Mouse (Mus musculus) lung, embryonic 15.5 days (tissue): ENCODE measurements around the gene Fbln2. TPM values are rescaled to one million over a fixed set of nuclear protein-coding genes. Genes with fewer than 3 reads are reported as not detected.
"Not testable (repeated sequence)": the region's sequence is repeated elsewhere in the genome, so short reads cannot be mapped to it uniquely, and the experiment has no call there.

Experiments
- ATAC-seq: fragments of 200-750 bp; cut with Nextera tagmentation; 2 replicates; pipeline ENCODE4 v1.8.0; 2017; ENCODE audit warnings: moderate number of reproducible peaks, borderline replicate concordance; ENCODE audit not compliant: low FRiP score, low TSS enrichment; ENCODE audit errors: extremely low read depth
- H3K27ac ChIP-seq: fragments of 300-500 bp; sonication (generic); 2 replicates; pipeline ENCODE4 v1.5.1; 2015; ENCODE audit warnings: moderate library complexity, mild to moderate bottlenecking, inconsistent platforms
- H3K27me3 ChIP-seq: fragments of 300-500 bp; sonication (generic); 2 replicates; pipeline ENCODE4 v1.6.1; 2015; ENCODE audit warnings: inconsistent platforms
- H3K36me3 ChIP-seq: fragments of 300-500 bp; sonication (generic); 2 replicates; pipeline ENCODE4 v1.6.1; 2015; ENCODE audit warnings: inconsistent platforms
- H3K4me1 ChIP-seq: fragments of 300-500 bp; sonication (generic); 2 replicates; pipeline ENCODE4 v1.6.1; 2015; ENCODE audit warnings: inconsistent platforms
- H3K4me2 ChIP-seq: fragments of 300-500 bp; sonication (generic); 2 replicates; pipeline ENCODE4 v1.6.1; 2015; ENCODE audit warnings: inconsistent platforms, mild to moderate bottlenecking, moderate library complexity
- H3K4me3 ChIP-seq: fragments of 300-500 bp; sonication (generic); 2 replicates; pipeline ENCODE4 v1.5.1; 2015; ENCODE audit warnings: mild to moderate bottlenecking, inconsistent platforms
- H3K9ac ChIP-seq: fragments of 300-500 bp; sonication (generic); 2 replicates; pipeline ENCODE4 v1.6.1; 2015; ENCODE audit warnings: inconsistent platforms
- H3K9me3 ChIP-seq: fragments of 300-500 bp; sonication (generic); 2 replicates; pipeline ENCODE4 v1.6.1; 2016; ENCODE audit warnings: inconsistent platforms
- WGBS: fragments of 180-500 bp; shearing (Covaris S2); methylation state at CpG from one replicate; pipeline ENCODE4 v1.1.7; 2015; 5-methylcytosine and 5-hydroxymethylcytosine counted together
- polyA plus RNA-seq: library from polyadenylated mRNA; unstranded; fragments of >200 nt; fragmentation: Nextera tagmentation; extraction: Ambion mirVana; gene quantifications from 2 replicates; pipeline ENCODE4 v1.2.1, GENCODE M21; 2015

Gene Fbln2
- 53.0 and 65.0 TPM in 2 replicates for polyA plus RNA-seq

- H3K36me3 ChIP-seq, ATAC-seq, H3K27ac ChIP-seq, H3K9me3 ChIP-seq, H3K9ac ChIP-seq: not testable (repeated sequence)
- Histone ChIP-seq H3K4me3 (peak within 1 kb of the TSS; percentile 29), H3K4me2 (peak within 1 kb of the TSS; percentile 56), H3K4me1 (peaks cover 12% of the 10 kb centered on the region), H3K27me3 (peaks cover 27% of the 10 kb centered on the region)
Measured at GRCm38 (mm10) chr6:91212155-91212554, at the start of gene Fbln2. TSS of gene Fbln2 (plus strand) at chr6:91212455.

DNA sequence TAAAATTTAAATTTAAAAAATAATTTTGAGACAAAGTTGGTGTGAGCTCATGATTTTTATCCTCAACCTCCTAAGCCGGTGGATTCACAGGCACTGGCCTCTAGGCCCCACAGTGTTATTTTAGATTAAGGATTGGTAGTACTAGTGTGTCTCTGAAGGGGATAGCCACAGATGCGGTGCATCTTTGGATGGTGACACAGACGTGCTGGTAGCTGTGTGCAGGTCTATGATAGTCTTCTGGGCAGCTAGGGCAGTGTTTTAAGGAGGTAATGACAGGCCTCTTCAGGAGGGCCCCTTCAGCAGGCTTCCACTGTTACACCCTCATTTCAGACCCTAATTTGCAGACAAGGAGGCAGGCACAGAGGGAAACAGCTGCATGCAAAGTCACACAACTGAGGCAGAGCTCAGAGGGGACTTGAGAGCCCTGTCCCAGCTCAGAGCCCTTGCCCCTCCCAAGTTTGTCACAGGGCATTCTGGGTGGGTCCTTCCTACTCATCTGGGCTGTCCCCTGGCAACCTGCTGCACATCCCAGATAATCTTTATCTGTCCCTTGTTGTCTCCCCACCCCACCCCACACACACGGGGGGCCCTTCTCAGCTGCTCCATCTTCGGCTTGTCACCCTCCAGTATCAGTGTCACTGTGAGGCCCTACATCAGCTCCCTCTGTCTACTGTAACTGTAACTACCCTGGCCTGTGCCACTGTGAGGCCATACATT is 48.9 kb upstream of the Fbln2 start:
- Histone ChIP-seq H3K27me3 (no peaks in the 10 kb centered on the region), H3K4me1 (peaks cover 5% of the 10 kb centered on the region), H3K9ac (no peak overlapping the region), H3K36me3 (no peaks in the 10 kb centered on the region), H3K4me3 (no peak overlapping the region), H3K4me2 (no peak overlapping the region), H3K9me3 (no peaks in the 10 kb centered on the region), H3K27ac (no peak overlapping the region)
- WGBS: 59% methylated on average over 5 of the region's 5 CpGs
- peak; percentile 36; the same call in 1 of the 2 replicates for ATAC-seq

GRCm38 (mm10) chr6:91164584-91164983 is 47.7 kb upstream of the Fbln2 start:
- H3K4me2 ChIP-seq: no peak overlapping the region
- H3K27ac ChIP-seq: no peak overlapping the region
- no peaks in the 10 kb centered on the region; the same call in 1 of the 2 replicates for H3K4me1 ChIP-seq
- no peaks in the 10 kb centered on the region for H3K36me3 ChIP-seq
- WGBS: 74% methylated on average over 2 of the region's 2 CpGs
- no peaks in the 10 kb centered on the region for H3K9me3 ChIP-seq
- no peak overlapping the region for H3K4me3 ChIP-seq
- ATAC-seq: no peak
- no peak overlapping the region for H3K9ac ChIP-seq
- H3K27me3 ChIP-seq: no peaks in the 10 kb centered on the region

- H3K9ac ChIP-seq: no peak overlapping the region
- H3K36me3 ChIP-seq: no peaks in the 10 kb centered on the region
- no peak overlapping the region for H3K27ac ChIP-seq
- 29% methylated on average over 3 of the region's 3 CpGs for WGBS
- no peaks in the 10 kb centered on the region for H3K9me3 ChIP-seq
- no peak overlapping the region for H3K4me2 ChIP-seq
- no peaks in the 10 kb centered on the region for H3K27me3 ChIP-seq
- no peak overlapping the region for H3K4me3 ChIP-seq
- no peak for ATAC-seq
- H3K4me1 ChIP-seq: no peaks in the 10 kb centered on the region; the same call in 1 of the 2 replicates
Measured at GRCm38 (mm10) chr6:91165210-91165609, 47.0 kb upstream of the Fbln2 start.

DNA sequence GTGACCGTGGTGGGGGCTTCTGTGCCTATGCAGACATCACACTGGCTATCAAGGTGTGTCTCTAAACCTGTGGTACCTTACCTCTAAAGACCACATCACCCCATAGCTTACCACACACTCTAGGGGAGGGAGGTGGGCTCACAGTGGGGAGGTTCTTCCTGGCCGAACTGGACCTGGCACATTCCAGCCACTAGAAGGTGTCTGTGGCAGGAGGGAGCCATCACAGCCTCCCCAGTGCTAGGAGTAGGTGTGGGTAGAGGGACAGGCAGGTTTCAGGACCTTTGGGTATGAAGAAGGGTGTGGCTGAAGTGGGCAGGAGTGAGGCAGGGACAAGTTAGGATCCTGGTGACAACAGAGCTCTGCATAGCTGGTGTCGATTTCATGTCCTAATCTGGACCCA is 44.4 kb upstream of the Fbln2 start:
- Histone ChIP-seq H3K4me3 (no peak overlapping the region), H3K36me3 (no peaks in the 10 kb centered on the region), H3K4me1 (no peaks in the 10 kb centered on the region), H3K27me3 (no peaks in the 10 kb centered on the region), H3K27ac (no peak overlapping the region), H3K9me3 (no peaks in the 10 kb centered on the region), H3K9ac (no peak overlapping the region), H3K4me2 (no peak overlapping the region)
- WGBS: 47% methylated on average over 3 of the region's 3 CpGs
- no peak for ATAC-seq

DNA sequence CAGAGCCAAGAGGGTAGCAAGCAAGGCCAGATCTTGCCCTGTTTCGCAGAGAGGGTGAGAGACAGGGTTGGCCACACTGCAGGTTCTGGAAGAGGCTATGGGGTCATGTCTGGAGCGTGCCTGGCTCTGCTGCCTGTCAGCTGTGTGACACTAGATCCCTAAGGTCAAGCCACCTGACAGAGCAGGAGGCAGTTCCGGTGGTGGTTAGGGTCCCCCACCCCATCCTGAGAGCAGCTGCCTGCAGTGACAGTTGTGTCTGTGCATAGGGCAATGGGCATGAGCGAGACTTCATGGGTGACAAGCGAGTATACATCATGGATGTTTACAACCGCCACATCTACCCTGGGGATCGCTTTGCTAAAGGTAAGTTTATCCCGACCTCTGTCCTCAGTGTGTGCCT is 43.1 kb upstream of the Fbln2 start:
- no peaks in the 10 kb centered on the region for H3K36me3 ChIP-seq
- no peak overlapping the region for H3K27ac ChIP-seq
- H3K4me1 ChIP-seq: no peaks in the 10 kb centered on the region
- no peak for ATAC-seq
- no peak overlapping the region for H3K4me3 ChIP-seq
- H3K27me3 ChIP-seq: no peaks in the 10 kb centered on the region
- 81% methylated on average over 8 of the region's 8 CpGs for WGBS
- no peaks in the 10 kb centered on the region for H3K9me3 ChIP-seq
- no peak overlapping the region for H3K9ac ChIP-seq
- H3K4me2 ChIP-seq: no peak overlapping the region

DNA sequence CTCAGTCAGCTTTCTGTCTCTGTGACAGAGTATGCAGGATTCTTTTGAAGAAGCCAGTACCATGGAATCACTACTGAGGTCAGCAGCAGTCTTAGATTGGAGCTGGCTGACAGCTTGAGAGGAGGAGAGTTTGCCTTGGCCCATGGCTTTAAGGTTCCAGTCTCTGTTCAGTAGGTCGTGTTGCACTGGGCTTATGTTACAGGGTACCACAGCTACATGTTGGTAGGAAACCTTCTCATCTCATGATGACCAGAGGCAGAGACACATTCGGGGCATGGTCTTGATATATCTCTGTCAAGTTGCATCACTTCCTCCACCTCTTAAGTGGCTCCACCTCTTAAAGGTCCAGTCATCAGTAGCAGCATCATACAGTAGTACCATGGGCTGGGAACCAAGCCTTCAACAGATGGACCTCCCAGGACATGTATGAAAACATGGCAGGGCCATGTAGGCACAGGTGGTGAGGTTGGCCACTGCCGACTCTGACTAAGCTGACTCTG is 40.8 kb upstream of the Fbln2 start:
- Histone ChIP-seq H3K4me1 (no peaks in the 10 kb centered on the region), H3K36me3 (no peaks in the 10 kb centered on the region), H3K27me3 (no peaks in the 10 kb centered on the region), H3K4me3 (no peak overlapping the region), H3K4me2 (no peak overlapping the region), H3K27ac (no peak overlapping the region), H3K9ac (no peak overlapping the region), H3K9me3 (no peaks in the 10 kb centered on the region)
- WGBS: 64% methylated on average over 3 of the region's 3 CpGs
- no peak for ATAC-seq

DNA sequence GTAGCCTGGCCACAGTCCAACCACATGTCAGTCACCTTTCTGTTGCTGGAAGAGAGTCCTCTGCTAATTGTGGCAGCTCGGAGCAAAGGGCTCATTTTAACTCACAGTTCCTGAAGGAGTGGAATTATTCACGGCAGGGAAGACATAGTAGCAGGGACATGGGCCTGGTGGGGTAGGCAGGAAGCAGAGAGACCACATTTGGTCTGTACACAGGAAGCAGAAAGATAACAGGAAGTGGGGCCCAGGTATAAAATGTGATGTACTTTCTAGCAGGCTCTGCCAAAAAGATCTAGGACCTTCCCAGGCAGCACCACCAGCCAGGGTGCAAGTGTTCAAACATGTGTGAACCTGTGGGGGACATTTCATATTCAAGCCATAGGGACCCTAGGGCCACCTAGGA is 39.9 kb upstream of the Fbln2 start:
- 57% methylated on average over 2 of the region's 2 CpGs for WGBS
- no peak overlapping the region for H3K4me3 ChIP-seq
- no peak for ATAC-seq
- H3K27ac ChIP-seq: no peak overlapping the region
- no peak overlapping the region for H3K9ac ChIP-seq
- H3K36me3 ChIP-seq: no peaks in the 10 kb centered on the region
- H3K9me3 ChIP-seq: no peaks in the 10 kb centered on the region
- no peaks in the 10 kb centered on the region for H3K27me3 ChIP-seq
- H3K4me1 ChIP-seq: no peaks in the 10 kb centered on the region
- no peak overlapping the region for H3K4me2 ChIP-seq

DNA sequence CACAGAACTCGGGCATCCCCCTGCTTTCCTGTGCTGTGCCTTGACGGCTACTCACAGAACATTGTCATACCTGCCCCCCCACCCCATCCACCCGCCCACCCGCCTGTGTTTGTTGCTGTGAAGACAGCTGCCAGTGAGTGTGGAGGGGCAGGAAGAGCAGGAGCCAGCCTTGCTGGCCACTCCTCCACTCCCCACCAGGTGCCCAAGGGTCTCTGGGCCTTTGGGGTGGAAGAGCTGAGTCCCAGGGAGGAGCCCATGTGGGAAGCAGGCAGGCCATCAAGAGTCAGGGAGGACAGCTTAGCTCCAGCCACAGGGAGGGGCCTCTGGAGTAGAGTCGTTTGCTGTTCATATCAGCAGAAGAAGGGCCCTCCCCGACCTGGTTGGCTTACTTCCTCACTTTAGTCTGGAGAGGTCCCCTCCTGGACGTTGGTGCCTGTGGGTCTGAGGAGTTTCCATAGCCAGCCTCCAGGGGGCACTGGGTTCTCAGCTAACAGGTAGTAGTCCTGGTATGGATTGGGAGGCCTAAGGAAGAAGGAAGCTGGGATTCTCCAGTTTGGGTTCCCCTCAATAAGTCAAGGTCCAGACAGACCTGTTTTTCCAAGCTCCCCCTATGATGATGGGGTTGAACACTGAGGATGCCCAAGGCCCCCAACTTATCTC is 38.9 kb upstream of the Fbln2 start:
- ATAC-seq: peak; percentile 28; the same call in 1 of the 2 replicates
- H3K4me2 ChIP-seq: no peak overlapping the region
- no peak overlapping the region for H3K27ac ChIP-seq
- 40% methylated on average over 7 of the region's 7 CpGs for WGBS
- no peak overlapping the region for H3K9ac ChIP-seq
- H3K9me3 ChIP-seq: no peaks in the 10 kb centered on the region
- H3K27me3 ChIP-seq: no peaks in the 10 kb centered on the region
- no peak overlapping the region for H3K4me3 ChIP-seq
- H3K4me1 ChIP-seq: no peaks in the 10 kb centered on the region
- no peaks in the 10 kb centered on the region for H3K36me3 ChIP-seq

- Histone ChIP-seq H3K9me3 (no peaks in the 10 kb centered on the region), H3K36me3 (no peaks in the 10 kb centered on the region), H3K27me3 (no peaks in the 10 kb centered on the region), H3K4me3 (no peak overlapping the region), H3K9ac (no peak overlapping the region), H3K4me1 (no peaks in the 10 kb centered on the region), H3K27ac (no peak overlapping the region), H3K4me2 (no peak overlapping the region)
- WGBS: 63% methylated on average over 3 of the region's 3 CpGs
- no peak for ATAC-seq
Measured at GRCm38 (mm10) chr6:91174211-91174610, 38.0 kb upstream of the Fbln2 start.

DNA sequence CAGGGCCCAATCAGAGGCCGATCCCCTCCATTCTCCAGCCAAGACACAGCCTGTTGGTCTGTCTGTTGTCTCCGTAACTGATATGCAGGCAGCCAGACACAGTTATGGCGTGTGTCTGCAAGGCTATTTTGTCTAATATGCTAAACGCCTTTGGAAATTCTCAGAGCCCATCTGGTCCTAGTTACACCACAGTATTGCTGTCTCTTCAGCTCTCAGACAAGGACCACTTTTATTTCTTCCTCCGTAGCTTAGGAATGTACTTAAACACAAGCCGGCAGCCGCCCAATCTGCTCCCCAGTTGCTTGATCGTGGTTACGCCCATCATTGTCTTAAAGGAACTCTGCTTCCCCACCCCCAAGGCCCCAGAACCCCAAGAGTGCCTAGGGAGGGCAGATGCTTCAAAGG is 31.5 kb upstream of the Fbln2 start:
- Histone ChIP-seq H3K9me3 (no peaks in the 10 kb centered on the region), H3K4me2 (no peak overlapping the region), H3K36me3 (no peaks in the 10 kb centered on the region), H3K27ac (no peak overlapping the region), H3K9ac (no peak overlapping the region), H3K4me3 (no peak overlapping the region), H3K27me3 (no peaks in the 10 kb centered on the region), H3K4me1 (peaks cover 2% of the 10 kb centered on the region; the same call in 1 of the 2 replicates)
- no peak for ATAC-seq
- WGBS: 52% methylated on average over 9 of the region's 9 CpGs

DNA sequence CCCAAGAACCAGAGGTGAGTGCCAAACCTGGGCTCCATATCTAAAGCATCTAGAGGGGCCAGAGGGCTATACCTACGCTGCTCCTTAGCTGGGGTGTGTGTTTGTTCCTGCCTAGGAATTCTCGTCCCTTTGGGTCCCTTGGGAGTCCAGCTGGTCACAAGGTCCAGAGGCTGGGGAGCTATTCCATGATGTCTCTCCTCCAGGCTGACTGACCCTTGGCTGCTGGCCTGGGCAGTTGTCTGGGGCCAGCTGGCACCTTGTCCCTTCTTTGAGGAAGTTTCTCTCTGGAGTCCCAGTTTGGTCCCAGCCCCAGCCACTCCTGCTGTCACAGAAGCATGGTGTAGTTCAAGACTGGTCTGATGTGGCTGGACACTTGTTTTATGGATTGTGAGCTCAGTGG is 30.9 kb upstream of the Fbln2 start:
- Histone ChIP-seq H3K27me3 (no peaks in the 10 kb centered on the region), H3K27ac (no peak overlapping the region), H3K4me3 (no peak overlapping the region), H3K9ac (no peak overlapping the region), H3K4me1 (peaks cover 2% of the 10 kb centered on the region; the same call in 1 of the 2 replicates), H3K36me3 (no peaks in the 10 kb centered on the region), H3K9me3 (no peaks in the 10 kb centered on the region), H3K4me2 (no peak overlapping the region)
- 46% methylated on average over 2 of the region's 2 CpGs for WGBS
- no peak for ATAC-seq
